Mouse (Mus musculus): ENCODE measurements at regions not wholly inside any gene's neighbourhood (a gene's known extent, or its start where the extent isn't known, plus 50 kb on each side); places are given as distances from the start of the nearest gene placed in this dataset.
"Not testable (repeated sequence)": the region's sequence is repeated elsewhere in the genome, so short reads cannot be mapped to it uniquely, and the experiment has no call there.

- no peak for ATAC-seq (ENCODE audit: insufficient number of reproducible peaks, low FRiP score, low TSS enrichment)
Measured at GRCm38 (mm10) chr15:3909471-3909870, 69.9 kb downstream of the Fbxo4 start.

- no peak for ATAC-seq (ENCODE audit: insufficient number of reproducible peaks, low FRiP score, low TSS enrichment)
Measured at GRCm38 (mm10) chr15:3908721-3909120, 70.7 kb downstream of the Fbxo4 start.

- no peak for ATAC-seq (ENCODE audit: insufficient number of reproducible peaks, low FRiP score, low TSS enrichment)
Measured at GRCm38 (mm10) chr15:3905548-3905947, 73.8 kb downstream of the Fbxo4 start.

GRCm38 (mm10) chr15:3878429-3878828 lies 100.9 kb downstream of the Fbxo4 start:
- ATAC-seq (ENCODE audit: insufficient number of reproducible peaks, low FRiP score, low TSS enrichment), result no peak

GRCm38 (mm10) chr15:3877506-3877905 lies 101.9 kb downstream of the Fbxo4 start:
- no peak for ATAC-seq (ENCODE audit: insufficient number of reproducible peaks, low FRiP score, low TSS enrichment)

- ATAC-seq (ENCODE audit: insufficient number of reproducible peaks, low FRiP score, low TSS enrichment), result not testable (repeated sequence)
Measured at GRCm38 (mm10) chr15:3875210-3875861, 104.0 kb downstream of the Fbxo4 start.

- ATAC-seq (ENCODE audit: insufficient number of reproducible peaks, low FRiP score, low TSS enrichment), result no peak
Measured at GRCm38 (mm10) chr15:3831802-3832201, 147.6 kb downstream of the Fbxo4 start.

- no peak for ATAC-seq (ENCODE audit: insufficient number of reproducible peaks, low FRiP score, low TSS enrichment)
Measured at GRCm38 (mm10) chr15:3805430-3805829, 173.9 kb downstream of the Fbxo4 start.

- ATAC-seq (ENCODE audit: insufficient number of reproducible peaks, low FRiP score, low TSS enrichment), result no peak
Measured at GRCm38 (mm10) chr15:3775865-3776264, 192.6 kb upstream of the Ghr start.

GRCm38 (mm10) chr15:3772228-3772789 lies 189.0 kb upstream of the Ghr start:
- ATAC-seq (ENCODE audit: insufficient number of reproducible peaks, low FRiP score, low TSS enrichment), result no peak

- ATAC-seq (ENCODE audit: insufficient number of reproducible peaks, low FRiP score, low TSS enrichment), result no peak
Measured at GRCm38 (mm10) chr15:3770312-3770711, 187.0 kb upstream of the Ghr start.

- ATAC-seq (ENCODE audit: insufficient number of reproducible peaks, low FRiP score, low TSS enrichment), result no peak
Measured at GRCm38 (mm10) chr15:3764726-3765125, 181.4 kb upstream of the Ghr start.

- ATAC-seq (ENCODE audit: insufficient number of reproducible peaks, low FRiP score, low TSS enrichment), result no peak
Measured at GRCm38 (mm10) chr15:3760396-3760795, 177.1 kb upstream of the Ghr start.

- ATAC-seq (ENCODE audit: insufficient number of reproducible peaks, low FRiP score, low TSS enrichment), result no peak
Measured at GRCm38 (mm10) chr15:3755636-3756035, 172.3 kb upstream of the Ghr start.

GRCm38 (mm10) chr15:3748072-3748471 lies 164.8 kb upstream of the Ghr start:
- ATAC-seq (ENCODE audit: insufficient number of reproducible peaks, low FRiP score, low TSS enrichment), result not testable (repeated sequence)

- ATAC-seq (ENCODE audit: insufficient number of reproducible peaks, low FRiP score, low TSS enrichment), result no peak
Measured at GRCm38 (mm10) chr15:3743168-3743814, 160.0 kb upstream of the Ghr start.

- no peak for ATAC-seq (ENCODE audit: insufficient number of reproducible peaks, low FRiP score, low TSS enrichment)
Measured at GRCm38 (mm10) chr15:3742191-3742590, 158.9 kb upstream of the Ghr start.

- no peak for ATAC-seq (ENCODE audit: insufficient number of reproducible peaks, low FRiP score, low TSS enrichment)
Measured at GRCm38 (mm10) chr15:3725214-3725613, 141.9 kb upstream of the Ghr start.

- no peak for ATAC-seq (ENCODE audit: insufficient number of reproducible peaks, low FRiP score, low TSS enrichment)
Measured at GRCm38 (mm10) chr15:3720668-3721340, 137.5 kb upstream of the Ghr start.

GRCm38 (mm10) chr15:3711764-3712163 lies 128.5 kb upstream of the Ghr start:
- ATAC-seq (ENCODE audit: insufficient number of reproducible peaks, low FRiP score, low TSS enrichment), result no peak
